Mouse (Mus musculus) spleen, adult 2 months (tissue): Measurements from ENCODE around the gene Wwc1.

ENCODE experiments used
- CTCF ChIP-seq: fragments of 200-500 bp; IDR thresholded peaks from 2 replicates; pipeline ENCODE4 v1.5.1; 2011; ENCODE audit warnings: mild to moderate bottlenecking, inconsistent platforms; ENCODE audit not compliant: insufficient read depth, insufficient read length, insufficient replicate concordance; ENCODE audit errors: extremely low read depth
- POLR2A ChIP-seq: fragments of 200-500 bp; IDR thresholded peaks from 2 replicates; pipeline ENCODE4 v1.6.1; 2011; ENCODE audit warnings: low read depth, low read length, inconsistent platforms

DNA sequence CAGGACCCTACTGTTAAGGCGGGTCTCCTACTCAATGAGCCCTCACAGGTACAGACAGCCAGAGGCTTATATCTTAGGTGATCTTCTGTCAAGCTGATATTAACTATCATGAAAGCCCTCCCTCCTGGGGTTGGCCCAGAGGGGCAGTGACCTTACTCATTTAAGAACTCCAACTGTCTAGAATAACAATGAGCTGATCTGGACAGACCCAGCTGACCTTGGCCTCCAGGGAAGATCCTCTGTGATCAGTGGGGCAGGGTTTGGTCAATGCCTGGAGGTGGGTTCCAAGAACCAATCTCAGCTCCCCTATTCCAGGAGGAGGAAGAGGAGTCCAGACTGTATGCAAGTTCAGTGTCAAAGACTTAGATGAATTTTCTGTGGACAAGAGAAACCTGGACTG, 45.2 kb downstream of the Wwc1 start:
- no peak for TF ChIP-seq POLR2A
- no peak for TF ChIP-seq CTCF
